Mouse (Mus musculus) kidney, adult 8-10 months (tissue): ENCODE measurements around the gene Cd70.
"Not testable (repeated sequence)": the region's sequence is repeated elsewhere in the genome, so short reads cannot be mapped to it uniquely, and the experiment has no call there.

ENCODE experiments used
- DNase-seq, 2 experiments: peaks; one replicate each; pipeline ENCODE4 v3.0.0; 2022

Gene Cd70

GRCm38 (mm10) chr17:57134021-57134420 is 15.6 kb downstream of the Cd70 start:
- DNase-seq = not testable (repeated sequence)

- DNase-seq = no peak
Measured at GRCm38 (mm10) chr17:57131793-57132192, 17.8 kb downstream of the Cd70 start.

GRCm38 (mm10) chr17:57125853-57126622 is 23.5 kb downstream of the Cd70 start:
- no peak for DNase-seq

- no peak for DNase-seq
Measured at GRCm38 (mm10) chr17:57124792-57125191, 24.8 kb downstream of the Cd70 start.

GRCm38 (mm10) chr17:57123192-57124118 is 26.1 kb downstream of the Cd70 start:
- no peak for DNase-seq

GRCm38 (mm10) chr17:57121856-57122255 is 27.7 kb downstream of the Cd70 start:
- no peak for DNase-seq

- DNase-seq = no peak
Measured at GRCm38 (mm10) chr17:57118524-57119349, 30.8 kb downstream of the Cd70 start.

GRCm38 (mm10) chr17:57116801-57117200 is 32.8 kb downstream of the Cd70 start:
- DNase-seq = no peak

- DNase-seq = no peak
Measured at GRCm38 (mm10) chr17:57112768-57113474, 36.7 kb downstream of the Cd70 start.

GRCm38 (mm10) chr17:57110005-57110404 is 39.6 kb downstream of the Cd70 start:
- no peak for DNase-seq

GRCm38 (mm10) chr17:57108666-57109171 is 40.9 kb downstream of the Cd70 start:
- no peak for DNase-seq

- no peak for DNase-seq
Measured at GRCm38 (mm10) chr17:57108040-57108665, 41.4 kb downstream of the Cd70 start.

- DNase-seq = no peak
Measured at GRCm38 (mm10) chr17:57107064-57107463, 42.5 kb downstream of the Cd70 start.

- no peak for DNase-seq
Measured at GRCm38 (mm10) chr17:57106035-57106368, 43.6 kb downstream of the Cd70 start.

- no peak for DNase-seq
Measured at GRCm38 (mm10) chr17:57105181-57106034, 44.2 kb downstream of the Cd70 start, which contains the start of gene Tnfsf9. Gene Tnfsf9, plus strand, starts transcription at chr17:57105325.

GRCm38 (mm10) chr17:57104496-57104895 is 45.1 kb downstream of the Cd70 start:
- no peak for DNase-seq

- DNase-seq = no peak
Measured at GRCm38 (mm10) chr17:57102276-57102675, 47.3 kb downstream of the Cd70 start.

GRCm38 (mm10) chr17:57099629-57100325 is 49.8 kb downstream of the Cd70 start:
- no peak for DNase-seq

GRCm38 (mm10) chr17:57098321-57098720 is 51.3 kb downstream of the Cd70 start:
- no peak for DNase-seq

- peak; percentile 57 to 83 for DNase-seq
Measured at GRCm38 (mm10) chr17:57096623-57096920, 53.0 kb downstream of the Cd70 start.
